Mouse (Mus musculus) small intestine, adult 2 months (tissue): ENCODE results near the gene Cdc20. TPM values are rescaled to one million over a fixed set of nuclear protein-coding genes. Genes with fewer than 3 reads are reported as not detected.

Source experiments
- H3K27ac ChIP-seq: fragments of 200-500 bp; 2 replicates; pipeline ENCODE4 v1.5.1; 2012; ENCODE audit warnings: low read depth, low read length, control low read depth, inconsistent platforms; ENCODE audit not compliant: insufficient read depth
- H3K27me3 ChIP-seq: fragments of 200-500 bp; 2 replicates; pipeline ENCODE4 v1.6.1; 2012; ENCODE audit warnings: mild to moderate bottlenecking, moderate library complexity, low read length, inconsistent platforms; ENCODE audit not compliant: control insufficient read depth, insufficient read depth
- H3K36me3 ChIP-seq: fragments of 200-500 bp; 2 replicates; pipeline ENCODE4 v1.6.1; 2012; ENCODE audit warnings: mild to moderate bottlenecking, low read length, control low read depth, inconsistent platforms; ENCODE audit not compliant: control insufficient read depth, insufficient read depth
- H3K4me1 ChIP-seq: fragments of 200-500 bp; 2 replicates; pipeline ENCODE4 v1.6.1; 2012; ENCODE audit warnings: low read length, inconsistent platforms, mixed read lengths; ENCODE audit not compliant: control insufficient read depth, insufficient read depth, insufficient read length
- H3K4me3 ChIP-seq: fragments of 200-500 bp; 2 replicates; pipeline ENCODE4 v1.5.1; 2012; ENCODE audit warnings: low read depth, mild to moderate bottlenecking, control low read depth, inconsistent platforms, low read length, moderate library complexity
- CTCF ChIP-seq: fragments of 200-500 bp; IDR thresholded peaks from 2 replicates; pipeline ENCODE4 v1.5.1; 2012; ENCODE audit warnings: low read depth, mild to moderate bottlenecking, control low read depth, inconsistent platforms, low read length, moderate library complexity, mixed read lengths; ENCODE audit not compliant: insufficient replicate concordance, insufficient read length; ENCODE audit errors: extremely low read depth
- POLR2A ChIP-seq: fragments of 200-500 bp; IDR thresholded peaks from 2 replicates; pipeline ENCODE4 v1.6.1; 2012; ENCODE audit warnings: low read depth, mild to moderate bottlenecking, control low read depth, inconsistent platforms, low read length, moderate library complexity
- WGBS: fragments of 180-500 bp; shearing (Covaris S2); methylation state at CpG from one replicate; pipeline ENCODE4 v1.1.7; 2018; 5-methylcytosine and 5-hydroxymethylcytosine counted together
- polyA plus RNA-seq: library from polyadenylated mRNA; depleted of rRNA; stranded (reverse); fragments of >200 nt; gene quantifications from 2 replicates; pipeline ENCODE4 v1.2.3, GENCODE M21; 2012; rRNA removed

Cdc20 gene
- polyA plus RNA-seq, 1 experiment = 42.8 TPM

- H3K27ac ChIP-seq = no peak overlapping the region
- no peaks in the 10 kb centered on the region for H3K27me3 ChIP-seq
- WGBS = 94% methylated on average over 8 of the region's 8 CpGs
- TF ChIP-seq POLR2A = no peak
- TF ChIP-seq CTCF = no peak
- H3K36me3 ChIP-seq = peaks cover 95% of the 10 kb centered on the region
- no peak overlapping the region for H3K4me3 ChIP-seq
- H3K4me1 ChIP-seq = no peaks in the 10 kb centered on the region
Measured at GRCm38 (mm10) chr4:118387316-118387715, 49.8 kb downstream of the Cdc20 start.

DNA sequence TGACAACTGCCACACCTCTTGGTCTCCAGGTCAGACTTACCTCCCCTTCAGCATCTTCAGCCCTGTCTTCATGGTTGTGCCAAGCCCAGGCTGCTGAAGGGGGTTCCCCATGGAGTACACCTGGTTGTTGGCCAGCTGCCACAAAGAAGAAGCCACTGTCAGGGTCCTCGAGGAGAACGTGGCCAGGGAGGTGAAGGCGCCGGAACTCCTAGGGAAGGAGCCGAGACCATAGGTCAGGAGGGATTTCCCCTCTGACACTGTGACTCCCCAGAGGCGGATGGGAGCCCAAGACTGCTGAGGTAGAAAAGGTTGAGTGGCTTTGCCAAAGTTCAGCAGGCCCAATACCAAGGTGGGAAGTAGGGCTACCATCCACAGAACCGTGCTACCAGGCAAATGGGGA is 53.9 kb downstream of the Cdc20 start:
- Histone ChIP-seq H3K27ac (no peak overlapping the region), H3K4me1 (no peaks in the 10 kb centered on the region), H3K36me3 (peaks cover 82% of the 10 kb centered on the region), H3K4me3 (no peak overlapping the region), H3K27me3 (no peaks in the 10 kb centered on the region)
- WGBS = 86% methylated on average over 7 of the region's 7 CpGs
- no peak for TF ChIP-seq CTCF
- no peak for TF ChIP-seq POLR2A

Other genes with a start within 250 kb of the Cdc20 start
- gene Ptprf, start 145.9 kb downstream of the Cdc20 start, polyA plus RNA-seq = 133 and 257 TPM in 2 replicates
- 18.5 and 35.1 TPM in 2 replicates for gene Szt2, start 28.1 kb downstream of the Cdc20 start, polyA plus RNA-seq
- gene Med8, start 28.0 kb downstream of the Cdc20 start, polyA plus RNA-seq = 10.7 and 19.5 TPM in 2 replicates
- gene Elovl1, start 9.3 kb downstream of the Cdc20 start, polyA plus RNA-seq = 128 and 324 TPM in 2 replicates
- gene Mpl, start 20.2 kb upstream of the Cdc20 start, polyA plus RNA-seq = 0.08 TPM in 1 of 2 replicates, not detected in the other
- 8.6 and 16.2 TPM in 2 replicates for gene Tie1, start 52.7 kb upstream of the Cdc20 start, polyA plus RNA-seq
- 62.2 and 164 TPM in 2 replicates for gene 2610528J11Rik, start 89.6 kb upstream of the Cdc20 start, polyA plus RNA-seq
- 37.2 and 68.8 TPM in 2 replicates for gene Tmem125, start 106.7 kb upstream of the Cdc20 start, polyA plus RNA-seq
- gene Cfap57, start 183.4 kb upstream of the Cdc20 start, polyA plus RNA-seq = not detected in 2 replicates
- gene Ebna1bp2, start 183.4 kb upstream of the Cdc20 start, polyA plus RNA-seq = 4.5 and 11.2 TPM in 2 replicates
- not detected in 2 replicates for gene Olfr62, start 221.6 kb upstream of the Cdc20 start, polyA plus RNA-seq